Mouse (Mus musculus): ENCODE results near the gene Commd7.

DNA sequence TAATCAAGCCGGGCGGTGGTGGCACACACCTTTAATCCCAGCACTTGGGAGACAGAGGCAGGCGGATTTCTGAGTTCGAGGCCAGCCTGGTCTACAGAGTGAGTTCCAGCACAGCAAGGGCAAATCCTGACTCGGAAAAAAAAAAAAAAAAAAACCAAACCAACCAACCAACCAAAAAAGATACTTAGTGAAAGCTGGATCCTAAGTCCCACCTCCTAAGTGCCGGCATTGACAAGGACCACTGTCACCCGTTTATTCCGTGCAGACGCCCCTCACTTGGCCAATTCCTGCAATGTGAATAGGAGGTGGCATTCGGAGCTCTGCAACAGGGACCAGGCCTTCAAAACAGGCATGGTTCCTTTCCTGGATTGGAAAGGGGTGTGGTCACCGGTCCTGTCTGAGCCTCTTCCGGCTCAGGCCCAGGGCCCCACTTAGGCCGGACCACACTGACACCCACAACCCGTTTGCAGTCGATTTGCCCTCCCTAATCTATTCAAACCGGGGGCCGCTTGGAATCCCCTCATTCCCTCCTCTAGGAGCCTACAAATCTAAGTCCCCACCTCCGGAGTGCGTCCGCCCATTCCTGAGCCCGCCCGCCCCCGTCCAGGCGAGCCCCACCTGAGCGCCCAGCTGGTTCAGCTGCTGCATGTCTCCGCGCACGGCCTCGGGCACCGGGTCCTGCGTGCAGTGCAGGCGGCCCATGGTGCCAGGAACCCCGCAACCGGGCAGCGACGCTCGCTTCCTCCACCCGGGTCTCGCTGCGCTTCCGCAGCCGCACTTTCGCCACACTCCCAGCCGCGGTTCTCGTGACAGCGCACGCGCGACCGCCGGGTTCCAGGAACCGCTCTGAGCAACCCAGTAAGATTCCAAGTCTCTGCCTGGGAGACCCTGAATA is at the start of gene Commd7:
- TF ChIP-seq CTCF (IDR thresholded peaks at IDR 0.05; ENCODE audit: extremely low read depth, insufficient read depth, low read length) (no peak), POLR2A (IDR thresholded peaks at IDR 0.05; ENCODE audit: extremely low read depth, insufficient read depth, low read length) (peak; percentile 54; the same call in 1 of the 2 replicates)

Data from cortical plate, adult 2 months (tissue).